Mouse (Mus musculus): ENCODE measurements at regions not wholly inside any gene's neighbourhood (a gene's known extent, or its start where the extent isn't known, plus 50 kb on each side); places are given as distances from the start of the nearest gene placed in this dataset.

DNA sequence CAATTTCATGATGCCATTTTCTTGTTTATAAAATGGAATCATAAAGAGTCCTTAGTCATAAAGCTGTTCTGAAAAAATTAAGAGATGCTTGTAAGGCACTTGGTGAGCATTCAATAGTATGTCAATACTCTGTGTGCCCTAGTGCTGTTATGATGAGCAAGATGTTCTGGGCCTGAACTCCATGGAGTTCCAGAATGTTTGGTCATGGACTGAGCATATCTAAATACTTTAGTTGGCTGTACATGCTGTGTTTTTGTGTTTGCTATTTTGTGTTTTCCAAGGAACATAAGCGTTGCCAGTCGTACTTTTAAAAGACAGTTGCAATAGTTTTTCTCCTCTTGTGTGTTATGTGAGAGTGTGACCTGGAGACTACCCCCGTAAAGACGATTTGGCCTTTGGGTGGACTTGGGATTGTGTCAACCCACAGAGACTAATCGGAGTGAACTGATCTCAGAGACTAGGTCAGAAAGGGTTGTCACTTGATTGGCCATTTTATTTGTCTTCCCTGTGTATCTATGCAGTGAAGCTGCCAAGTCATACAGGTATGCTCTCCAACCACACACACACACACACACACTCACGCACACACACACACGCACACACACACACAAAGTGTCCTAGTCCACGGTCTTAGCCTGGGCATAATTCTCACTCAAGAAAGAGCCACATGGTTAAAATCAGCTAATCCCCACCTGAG lies 152.6 kb upstream of the Krr1 start:
- Histone ChIP-seq H3K79me2 (ENCODE audit: control insufficient read depth, insufficient read depth) (no peaks in the 10 kb centered on the region), H3K36me3 (ENCODE audit: control insufficient read depth, insufficient read depth) (no peaks in the 10 kb centered on the region), H3K79me3 (ENCODE audit: low read depth) (no peaks in the 10 kb centered on the region), H3K27me3 (ENCODE audit: control insufficient read depth, insufficient read depth, insufficient read length) (no peaks in the 10 kb centered on the region), H3K4me3 (ENCODE audit: insufficient read depth, poor library complexity, severe bottlenecking) (no peak overlapping the region), H3ac (ENCODE audit: control insufficient read depth, insufficient read length, low read depth) (no peak overlapping the region)
- no peak for TF ChIP-seq MYOG (IDR thresholded peaks at IDR 0.05; ENCODE audit: control insufficient read depth, extremely low read depth, insufficient read length)
- no peak for TF ChIP-seq CEBPB (IDR thresholded peaks at IDR 0.05; ENCODE audit: low read depth)
- TF ChIP-seq MAX (IDR thresholded peaks at IDR 0.05): no peak
- TF ChIP-seq MYOD1 (IDR thresholded peaks at IDR 0.05; ENCODE audit: control insufficient read depth, insufficient read length, low read depth): no peak
- no peak for TF ChIP-seq CTCF (IDR thresholded peaks at IDR 0.05; ENCODE audit: control insufficient read depth, insufficient read depth, insufficient read length)
- TF ChIP-seq USF1 (IDR thresholded peaks at IDR 0.05; ENCODE audit: low read depth): no peak
- TF ChIP-seq FOSL1 (IDR thresholded peaks at IDR 0.05; ENCODE audit: insufficient read depth, low read length, poor library complexity, severe bottlenecking): no peak

DNA sequence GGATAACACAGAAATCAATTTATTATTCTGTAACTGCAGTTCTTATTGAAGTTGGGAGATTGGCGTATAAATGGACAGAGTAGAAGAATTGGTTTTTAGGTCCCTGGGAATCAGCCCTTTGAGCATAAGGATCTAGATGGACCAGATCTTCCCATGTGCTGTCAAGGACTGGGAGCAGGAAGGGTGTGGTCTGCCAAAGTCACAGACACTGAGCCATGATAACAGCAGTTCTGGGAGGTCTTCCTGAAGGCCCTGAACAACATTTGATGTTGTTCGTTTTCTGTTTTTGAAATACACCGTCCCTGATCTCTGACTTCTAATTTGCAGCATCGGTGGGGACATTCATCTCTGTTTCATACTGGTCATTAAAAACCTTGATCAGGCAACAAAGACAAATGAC lies 147.6 kb upstream of the Krr1 start:
- Histone ChIP-seq H3K27me3 (ENCODE audit: control insufficient read depth, insufficient read depth, insufficient read length) (no peaks in the 10 kb centered on the region), H3K79me3 (ENCODE audit: low read depth) (no peaks in the 10 kb centered on the region), H3K36me3 (ENCODE audit: control insufficient read depth, insufficient read depth) (no peaks in the 10 kb centered on the region), H3K79me2 (ENCODE audit: control insufficient read depth, insufficient read depth) (no peaks in the 10 kb centered on the region), H3K4me3 (ENCODE audit: insufficient read depth, poor library complexity, severe bottlenecking) (no peak overlapping the region), H3ac (ENCODE audit: control insufficient read depth, insufficient read length, low read depth) (no peak overlapping the region)
- TF ChIP-seq MAX (IDR thresholded peaks at IDR 0.05): no peak
- no peak for TF ChIP-seq MYOG (IDR thresholded peaks at IDR 0.05; ENCODE audit: control insufficient read depth, extremely low read depth, insufficient read length)
- TF ChIP-seq CTCF (IDR thresholded peaks at IDR 0.05; ENCODE audit: control insufficient read depth, insufficient read depth, insufficient read length): no peak
- TF ChIP-seq USF1 (IDR thresholded peaks at IDR 0.05; ENCODE audit: low read depth): no peak
- no peak for TF ChIP-seq CEBPB (IDR thresholded peaks at IDR 0.05; ENCODE audit: low read depth)
- TF ChIP-seq FOSL1 (IDR thresholded peaks at IDR 0.05; ENCODE audit: insufficient read depth, low read length, poor library complexity, severe bottlenecking): no peak
- TF ChIP-seq MYOD1 (IDR thresholded peaks at IDR 0.05; ENCODE audit: control insufficient read depth, insufficient read length, low read depth): no peak

DNA sequence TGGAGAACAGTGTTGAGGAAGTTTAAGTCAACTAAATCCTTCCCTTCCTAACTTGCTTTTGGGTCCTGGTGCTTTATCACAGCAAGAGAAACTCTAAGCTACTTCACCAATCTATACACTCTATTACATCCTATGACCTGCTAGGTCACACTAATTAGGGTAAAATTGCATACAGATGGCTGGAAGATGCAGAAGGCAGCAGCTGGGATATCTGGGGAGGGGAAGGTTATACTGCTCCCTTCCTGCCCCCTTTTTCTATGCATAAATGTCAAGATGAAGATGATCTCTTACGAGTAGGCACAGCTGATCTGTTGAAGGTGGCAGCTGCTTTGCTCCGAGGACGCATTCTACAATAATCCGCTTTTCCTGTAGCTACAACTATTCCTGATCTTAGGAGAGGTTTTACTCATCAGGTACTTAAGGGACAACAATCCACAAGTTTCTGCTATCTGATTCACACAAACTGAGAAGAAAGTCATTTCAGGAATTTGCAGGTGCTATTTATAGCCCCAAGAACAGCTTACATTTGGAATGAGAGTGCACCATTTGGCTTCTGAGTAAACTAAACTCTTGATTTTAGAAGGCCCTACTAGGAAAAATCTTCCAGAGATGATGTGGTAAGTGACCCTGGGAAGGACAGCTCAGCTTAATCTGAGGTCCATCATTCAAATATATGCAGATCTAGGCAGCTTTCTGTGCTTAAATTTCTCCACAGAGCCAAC lies 146.3 kb upstream of the Krr1 start:
- Histone ChIP-seq H3K79me3 (ENCODE audit: low read depth) (no peaks in the 10 kb centered on the region), H3K36me3 (ENCODE audit: control insufficient read depth, insufficient read depth) (no peaks in the 10 kb centered on the region), H3K27me3 (ENCODE audit: control insufficient read depth, insufficient read depth, insufficient read length) (no peaks in the 10 kb centered on the region), H3K79me2 (ENCODE audit: control insufficient read depth, insufficient read depth) (no peaks in the 10 kb centered on the region), H3K4me3 (ENCODE audit: insufficient read depth, poor library complexity, severe bottlenecking) (no peak overlapping the region), H3ac (ENCODE audit: control insufficient read depth, insufficient read length, low read depth) (no peak overlapping the region)
- TF ChIP-seq CTCF (IDR thresholded peaks at IDR 0.05; ENCODE audit: control insufficient read depth, insufficient read depth, insufficient read length): no peak
- no peak for TF ChIP-seq CEBPB (IDR thresholded peaks at IDR 0.05; ENCODE audit: low read depth)
- no peak for TF ChIP-seq USF1 (IDR thresholded peaks at IDR 0.05; ENCODE audit: low read depth)
- peak; percentile 46 for TF ChIP-seq MYOD1 (IDR thresholded peaks at IDR 0.05; ENCODE audit: control insufficient read depth, insufficient read length, low read depth)
- TF ChIP-seq MAX (IDR thresholded peaks at IDR 0.05): no peak
- TF ChIP-seq MYOG (IDR thresholded peaks at IDR 0.05; ENCODE audit: control insufficient read depth, extremely low read depth, insufficient read length): no peak

DNA sequence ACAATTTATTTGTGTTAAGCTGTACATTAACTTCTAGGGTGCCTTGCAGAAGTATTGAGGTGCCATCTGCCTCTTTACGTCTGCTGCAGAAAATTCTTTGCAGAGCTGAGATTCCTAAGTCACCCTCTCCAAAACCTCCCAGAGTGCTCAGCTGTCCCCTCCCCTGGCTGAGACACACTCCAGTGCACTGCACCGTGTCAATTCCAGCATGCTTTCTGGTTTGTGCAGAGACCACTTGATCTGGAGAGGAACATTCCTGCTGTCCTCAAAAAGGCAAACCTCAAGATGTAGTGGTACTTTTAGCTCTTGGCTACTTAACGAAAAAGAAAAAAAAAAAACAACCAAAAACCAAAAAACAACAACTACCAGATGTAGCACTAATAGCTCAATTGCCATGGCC lies 145.2 kb upstream of the Krr1 start:
- Histone ChIP-seq H3K4me3 (ENCODE audit: insufficient read depth, poor library complexity, severe bottlenecking) (no peak overlapping the region), H3K27me3 (ENCODE audit: control insufficient read depth, insufficient read depth, insufficient read length) (no peaks in the 10 kb centered on the region), H3K79me3 (ENCODE audit: low read depth) (no peaks in the 10 kb centered on the region), H3K36me3 (ENCODE audit: control insufficient read depth, insufficient read depth) (no peaks in the 10 kb centered on the region), H3K79me2 (ENCODE audit: control insufficient read depth, insufficient read depth) (no peaks in the 10 kb centered on the region), H3ac (ENCODE audit: control insufficient read depth, insufficient read length, low read depth) (no peak overlapping the region)
- TF ChIP-seq MAX (IDR thresholded peaks at IDR 0.05): no peak
- no peak for TF ChIP-seq CTCF (IDR thresholded peaks at IDR 0.05; ENCODE audit: control insufficient read depth, insufficient read depth, insufficient read length)
- TF ChIP-seq MYOG (IDR thresholded peaks at IDR 0.05; ENCODE audit: control insufficient read depth, extremely low read depth, insufficient read length): no peak
- TF ChIP-seq USF1 (IDR thresholded peaks at IDR 0.05; ENCODE audit: low read depth): no peak
- TF ChIP-seq CEBPB (IDR thresholded peaks at IDR 0.05; ENCODE audit: low read depth): no peak
- TF ChIP-seq FOSL1 (IDR thresholded peaks at IDR 0.05; ENCODE audit: insufficient read depth, low read length, poor library complexity, severe bottlenecking): no peak
- no peak for TF ChIP-seq MYOD1 (IDR thresholded peaks at IDR 0.05; ENCODE audit: control insufficient read depth, insufficient read length, low read depth)

DNA sequence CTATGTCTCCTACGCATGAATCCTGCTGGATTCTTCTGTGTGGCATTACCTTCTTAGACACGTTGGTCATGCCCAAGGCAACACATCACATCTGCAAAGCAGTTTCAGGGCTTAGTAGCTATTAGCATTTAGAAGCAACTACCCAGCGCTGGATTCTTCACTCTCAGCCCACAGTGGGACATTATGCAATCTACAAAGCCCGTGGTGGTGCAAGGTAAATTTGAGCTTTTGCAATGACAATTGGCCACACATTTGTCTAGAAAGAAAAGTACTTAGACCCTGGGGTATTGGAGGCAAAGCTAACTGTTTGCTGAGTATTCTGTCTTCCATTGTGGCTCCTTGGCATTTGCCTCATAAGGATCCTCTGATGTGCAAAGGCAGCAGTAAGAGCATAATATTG lies 144.5 kb upstream of the Krr1 start:
- Histone ChIP-seq H3ac (ENCODE audit: control insufficient read depth, insufficient read length, low read depth) (no peak overlapping the region), H3K79me2 (ENCODE audit: control insufficient read depth, insufficient read depth) (no peaks in the 10 kb centered on the region), H3K4me3 (ENCODE audit: insufficient read depth, poor library complexity, severe bottlenecking) (no peak overlapping the region), H3K79me3 (ENCODE audit: low read depth) (no peaks in the 10 kb centered on the region), H3K36me3 (ENCODE audit: control insufficient read depth, insufficient read depth) (no peaks in the 10 kb centered on the region), H3K27me3 (ENCODE audit: control insufficient read depth, insufficient read depth, insufficient read length) (no peaks in the 10 kb centered on the region)
- TF ChIP-seq USF1 (IDR thresholded peaks at IDR 0.05; ENCODE audit: low read depth): no peak
- no peak for TF ChIP-seq FOSL1 (IDR thresholded peaks at IDR 0.05; ENCODE audit: insufficient read depth, low read length, poor library complexity, severe bottlenecking)
- TF ChIP-seq MYOG (IDR thresholded peaks at IDR 0.05; ENCODE audit: control insufficient read depth, extremely low read depth, insufficient read length): no peak
- no peak for TF ChIP-seq MYOD1 (IDR thresholded peaks at IDR 0.05; ENCODE audit: control insufficient read depth, insufficient read length, low read depth)
- TF ChIP-seq CEBPB (IDR thresholded peaks at IDR 0.05; ENCODE audit: low read depth): no peak
- no peak for TF ChIP-seq CTCF (IDR thresholded peaks at IDR 0.05; ENCODE audit: control insufficient read depth, insufficient read depth, insufficient read length)
- TF ChIP-seq MAX (IDR thresholded peaks at IDR 0.05): no peak

Measured in C2C12 (cell line).